Mouse (Mus musculus): Measurements from ENCODE around the gene Gas2l3.

- TF ChIP-seq CTCF (IDR thresholded peaks at IDR 0.05; ENCODE audit: extremely low read depth, insufficient read length, insufficient replicate concordance, low read depth, low read length) (no peak), POLR2A (IDR thresholded peaks at IDR 0.05; ENCODE audit: low read depth, low read length) (no peak)
These were observed 21.1 kb upstream of the Gas2l3 start for GRCm38 (mm10) chr10:89464760-89465405.
